Mouse (Mus musculus): ENCODE data around the gene Lonp2. TPM values are rescaled to one million over a fixed set of nuclear protein-coding genes. Genes with fewer than 3 reads are reported as not detected.

Gene Lonp2
- polyA plus RNA-seq, 1 experiment from 2014 or later = 67.9 TPM

DNA sequence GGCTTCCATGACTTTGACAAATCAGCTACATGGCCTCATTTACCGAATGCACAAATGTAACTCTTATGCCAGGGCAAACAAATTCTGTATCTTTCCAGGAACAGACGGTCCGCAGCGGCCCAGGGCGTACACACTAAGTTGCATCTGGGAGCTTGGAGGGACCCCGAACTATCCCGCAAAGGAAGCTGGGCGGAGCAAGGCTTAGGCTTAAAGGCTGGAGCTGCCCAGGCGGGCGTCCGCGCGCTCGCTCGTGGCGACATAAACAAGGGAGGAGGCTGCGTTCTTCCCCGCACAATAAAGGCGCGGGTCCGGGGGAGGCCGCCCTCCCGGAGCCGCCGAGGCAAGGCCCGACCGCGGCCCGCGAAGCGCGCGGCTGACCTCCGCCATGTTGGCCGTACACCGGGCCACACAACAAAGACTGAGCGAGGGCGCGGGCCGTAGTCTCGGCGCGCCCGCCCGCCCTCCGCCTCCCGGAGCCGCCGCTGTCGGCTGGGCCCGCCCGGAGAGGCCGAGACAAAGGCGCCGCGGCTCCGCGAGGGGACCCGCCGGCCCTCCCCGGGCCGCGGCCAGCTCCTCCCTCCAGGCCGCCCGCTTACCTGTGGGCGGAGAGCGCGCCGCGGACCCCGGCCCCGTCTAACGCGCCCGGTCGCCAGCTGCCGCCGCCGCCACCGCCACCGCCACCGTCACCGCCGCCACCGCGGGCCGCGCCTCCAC lies 121.5 kb downstream of the Lonp2 start, which contains the start of the genes Gm10638 and Siah1a:
TSS of gene Gm10638 (plus strand) at position 479 of the 714 bp plus-strand sequence.
TSS of gene Siah1a (minus strand) at position 714 of the 714 bp plus-strand sequence.
- DNase-seq (ENCODE audit: low spot score) (peak; percentile 85), ATAC-seq (replicated peaks; ENCODE audit: low FRiP score, low read depth) (peak; percentile 80)
- Histone ChIP-seq H3K4me1 (replicated peaks; ENCODE audit: insufficient read depth, low read length) (peaks cover 16% of the 10 kb centered on the region; the same call in 1 of the 2 replicates), H3K27ac (peak within 1 kb of the TSS; percentile 97), H3K9me3 (replicated peaks; ENCODE audit: low read length) (no peaks in the 10 kb centered on the region), H3K4me2 (ENCODE audit: low read length) (peak within 1 kb of the TSS; percentile 62), H3K27me3 (ENCODE audit: insufficient read depth, low read length) (no peaks in the 10 kb centered on the region), H3K36me3 (ENCODE audit: insufficient read depth, low read length) (no peaks in the 10 kb centered on the region), H3K4me3 (replicated peaks; ENCODE audit: low read depth, low read length) (peak within 1 kb of the TSS; percentile 91), H3K9ac (ENCODE audit: low read depth, low read length) (peak within 1 kb of the TSS; percentile 95)
- no peak for TF ChIP-seq CTCF (IDR thresholded peaks at IDR 0.05; ENCODE audit: low read depth)
- under 1% methylated on average over 60 of the region's 88 CpGs for WGBS

DNA sequence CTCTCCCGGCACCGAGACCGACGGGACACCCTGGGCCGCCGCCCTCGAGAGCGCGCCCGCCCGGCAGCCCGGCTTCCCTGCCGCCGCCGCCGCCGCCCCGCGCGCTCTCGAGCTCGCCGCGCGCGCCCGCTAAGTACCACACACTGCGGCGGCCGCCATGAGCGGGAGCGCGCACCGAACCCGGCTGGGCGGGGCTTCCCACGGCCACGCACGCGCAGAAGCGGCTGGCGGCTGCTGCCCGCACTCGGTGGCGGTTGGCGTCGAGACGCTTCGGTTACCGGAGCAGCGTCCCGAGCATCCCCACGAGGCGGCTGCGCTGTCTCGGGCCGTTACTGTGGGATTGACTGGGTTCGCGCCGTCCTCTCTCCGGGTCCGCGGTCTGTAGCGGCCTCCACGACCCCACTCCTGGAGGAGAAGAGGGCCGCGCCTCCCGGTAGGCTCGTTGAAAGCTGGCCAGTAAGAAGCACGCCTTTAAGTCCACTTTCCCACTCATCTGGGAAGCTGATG lies 122.1 kb downstream of the Lonp2 start:
- no peak for TF ChIP-seq CTCF (IDR thresholded peaks at IDR 0.05; ENCODE audit: low read depth)
- ATAC-seq (replicated peaks; ENCODE audit: low FRiP score, low read depth) = peak; percentile 86
- Histone ChIP-seq H3K27ac (peak overlapping the region; percentile 97), H3K36me3 (ENCODE audit: insufficient read depth, low read length) (no peaks in the 10 kb centered on the region), H3K27me3 (ENCODE audit: insufficient read depth, low read length) (no peaks in the 10 kb centered on the region), H3K4me2 (ENCODE audit: low read length) (peak overlapping the region; percentile 62), H3K4me1 (replicated peaks; ENCODE audit: insufficient read depth, low read length) (peaks cover 16% of the 10 kb centered on the region; the same call in 1 of the 2 replicates), H3K9me3 (replicated peaks; ENCODE audit: low read length) (no peaks in the 10 kb centered on the region), H3K9ac (ENCODE audit: low read depth, low read length) (peak overlapping the region; percentile 95), H3K4me3 (replicated peaks; ENCODE audit: low read depth, low read length) (peak overlapping the region; percentile 91)
- peak; percentile 86 for DNase-seq (ENCODE audit: low spot score)
- under 1% methylated on average over 54 of the region's 70 CpGs for WGBS

- Histone ChIP-seq H3K4me3 (replicated peaks; ENCODE audit: low read depth, low read length) (peak overlapping the region; percentile 91), H3K4me2 (ENCODE audit: low read length) (peak overlapping the region; percentile 62), H3K4me1 (replicated peaks; ENCODE audit: insufficient read depth, low read length) (peaks cover 16% of the 10 kb centered on the region; the same call in 1 of the 2 replicates), H3K9ac (ENCODE audit: low read depth, low read length) (peak overlapping the region; percentile 95), H3K36me3 (ENCODE audit: insufficient read depth, low read length) (no peaks in the 10 kb centered on the region), H3K27me3 (ENCODE audit: insufficient read depth, low read length) (no peaks in the 10 kb centered on the region), H3K9me3 (replicated peaks; ENCODE audit: low read length) (no peaks in the 10 kb centered on the region), H3K27ac (peak overlapping the region; percentile 97)
- TF ChIP-seq CTCF (IDR thresholded peaks at IDR 0.05; ENCODE audit: low read depth) = no peak
- ATAC-seq (replicated peaks; ENCODE audit: low FRiP score, low read depth) = 0 out of 2 replicates have a peak, but pooled peaks have one; percentile 6
- WGBS = 2% methylated on average over 11 of the region's 11 CpGs
- no peak for DNase-seq (ENCODE audit: low spot score)
Observed at GRCm38 (mm10) chr8:86746511-86746910, 122.7 kb downstream of the Lonp2 start.

DNA sequence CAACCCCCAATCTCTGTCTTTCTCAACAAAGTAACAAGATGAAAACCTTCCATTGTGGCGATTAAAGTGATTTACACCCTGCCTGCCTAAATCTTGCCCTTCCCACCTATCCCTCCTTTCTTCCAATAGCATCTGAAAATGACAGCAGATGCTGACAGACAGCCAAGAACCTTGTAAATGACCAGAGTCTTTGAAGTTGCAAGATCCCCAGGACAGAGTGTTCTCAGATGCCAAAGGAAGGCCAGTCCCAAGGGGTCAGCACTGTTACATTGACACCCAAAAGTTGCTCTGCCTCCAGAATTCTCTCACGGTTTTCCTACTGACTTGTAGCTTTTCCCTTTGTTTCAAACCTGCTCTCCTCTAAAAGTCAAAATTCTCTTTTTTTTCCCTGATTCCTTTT lies 126.0 kb downstream of the Lonp2 start:
- H3K27me3 ChIP-seq (ENCODE audit: insufficient read depth, low read length) = no peaks in the 10 kb centered on the region
- no peak for TF ChIP-seq CTCF (IDR thresholded peaks at IDR 0.05; ENCODE audit: low read depth)
- no peak overlapping the region for H3K4me3 ChIP-seq (replicated peaks; ENCODE audit: low read depth, low read length)
- no peak for DNase-seq (ENCODE audit: low spot score)
- H3K4me2 ChIP-seq (ENCODE audit: low read length) = no peak overlapping the region
- 0 out of 2 replicates have a peak, but pooled peaks cover 5% of the 10 kb centered on the region for H3K4me1 ChIP-seq (replicated peaks; ENCODE audit: insufficient read depth, low read length)
- H3K36me3 ChIP-seq (ENCODE audit: insufficient read depth, low read length) = no peaks in the 10 kb centered on the region
- H3K27ac ChIP-seq = no peak overlapping the region
- WGBS = 24% methylated on average over 2 of the region's 2 CpGs
- H3K9ac ChIP-seq (ENCODE audit: low read depth, low read length) = no peak overlapping the region
- ATAC-seq (replicated peaks; ENCODE audit: low FRiP score, low read depth) = no peak
- H3K9me3 ChIP-seq (replicated peaks; ENCODE audit: low read length) = no peaks in the 10 kb centered on the region

GRCm38 (mm10) chr8:86756948-86757733 lies 133.3 kb downstream of the Lonp2 start:
- DNase-seq (ENCODE audit: low spot score) (peak; percentile 47), ATAC-seq (replicated peaks; ENCODE audit: low FRiP score, low read depth) (peak; percentile 57; the same call in 1 of the 2 replicates)
- Histone ChIP-seq H3K27ac (no peak overlapping the region), H3K36me3 (ENCODE audit: insufficient read depth, low read length) (no peaks in the 10 kb centered on the region), H3K4me3 (replicated peaks; ENCODE audit: low read depth, low read length) (0 out of 2 replicates have a peak overlapping the region, but pooled peaks have one; percentile 2), H3K27me3 (ENCODE audit: insufficient read depth, low read length) (no peaks in the 10 kb centered on the region), H3K4me1 (replicated peaks; ENCODE audit: insufficient read depth, low read length) (peaks cover 4% of the 10 kb centered on the region; the same call in 1 of the 2 replicates), H3K9ac (ENCODE audit: low read depth, low read length) (no peak overlapping the region), H3K9me3 (replicated peaks; ENCODE audit: low read length) (no peaks in the 10 kb centered on the region), H3K4me2 (ENCODE audit: low read length) (peak overlapping the region; percentile 32)
- WGBS = 21% methylated on average over 23 of the region's 23 CpGs
- TF ChIP-seq CTCF (IDR thresholded peaks at IDR 0.05; ENCODE audit: low read depth) = no peak

DNA sequence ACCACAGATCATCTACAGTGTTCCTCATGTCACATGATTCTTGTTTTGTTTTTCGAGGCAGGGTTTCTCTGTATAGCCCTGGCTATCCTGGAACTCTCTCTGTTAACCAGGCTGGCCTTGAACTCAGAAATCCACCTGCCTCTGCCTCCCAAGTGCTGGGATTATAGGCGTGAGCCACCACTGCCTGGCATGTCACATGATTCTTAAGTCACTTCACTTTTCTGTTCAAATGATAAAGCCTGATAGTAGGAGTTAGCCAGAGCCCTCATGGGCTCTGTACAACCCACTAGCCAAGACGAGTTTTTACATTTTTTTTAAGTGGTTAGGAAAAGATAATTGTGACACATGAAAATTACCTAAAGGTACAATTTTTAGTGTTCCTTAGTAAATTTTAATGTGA lies 134.8 kb downstream of the Lonp2 start:
- Histone ChIP-seq H3K27me3 (ENCODE audit: insufficient read depth, low read length) (no peaks in the 10 kb centered on the region), H3K4me1 (replicated peaks; ENCODE audit: insufficient read depth, low read length) (peaks cover 4% of the 10 kb centered on the region; the same call in 1 of the 2 replicates), H3K4me3 (replicated peaks; ENCODE audit: low read depth, low read length) (no peak overlapping the region), H3K36me3 (ENCODE audit: insufficient read depth, low read length) (no peaks in the 10 kb centered on the region), H3K27ac (no peak overlapping the region), H3K4me2 (ENCODE audit: low read length) (no peak overlapping the region), H3K9me3 (replicated peaks; ENCODE audit: low read length) (no peaks in the 10 kb centered on the region), H3K9ac (ENCODE audit: low read depth, low read length) (no peak overlapping the region)
- WGBS = 82% methylated on average over 3 of the region's 3 CpGs
- DNase-seq (ENCODE audit: low spot score) (no peak), ATAC-seq (replicated peaks; ENCODE audit: low FRiP score, low read depth) (no peak; the same call in 1 of the 2 replicates)
- TF ChIP-seq CTCF (IDR thresholded peaks at IDR 0.05; ENCODE audit: low read depth) = no peak
